Mouse (Mus musculus) kidney, adult 2 months (tissue): Measurements from ENCODE around the gene Plcl1.

Experiments used
- CTCF ChIP-seq: fragments of 200-500 bp; conservative IDR thresholded peaks from 2 replicates; pipeline ENCODE4 v1.5.1; 2011; ENCODE audit warnings: low read depth, mild to moderate bottlenecking, control low read depth, low read length, moderate library complexity, mixed read lengths; ENCODE audit not compliant: insufficient read depth, insufficient read length
- POLR2A ChIP-seq: fragments of 200-500 bp; IDR thresholded peaks from one replicate; pipeline ENCODE4 v1.6.1; 2011; ENCODE audit warnings: low read depth, low read length, control low read depth

- TF ChIP-seq POLR2A (no peak), CTCF (no peak)
Measured at GRCm38 (mm10) chr1:55429051-55429450, 23.3 kb downstream of the Plcl1 start.
